Mouse (Mus musculus): Measurements from ENCODE around the gene Cdk8. TPM values are rescaled to one million over a fixed set of nuclear protein-coding genes. Genes with fewer than 3 reads are reported as not detected.

Gene Cdk8
- total RNA-seq, 2 experiments from 2014 or later: 48.6 to 62.1 TPM

DNA sequence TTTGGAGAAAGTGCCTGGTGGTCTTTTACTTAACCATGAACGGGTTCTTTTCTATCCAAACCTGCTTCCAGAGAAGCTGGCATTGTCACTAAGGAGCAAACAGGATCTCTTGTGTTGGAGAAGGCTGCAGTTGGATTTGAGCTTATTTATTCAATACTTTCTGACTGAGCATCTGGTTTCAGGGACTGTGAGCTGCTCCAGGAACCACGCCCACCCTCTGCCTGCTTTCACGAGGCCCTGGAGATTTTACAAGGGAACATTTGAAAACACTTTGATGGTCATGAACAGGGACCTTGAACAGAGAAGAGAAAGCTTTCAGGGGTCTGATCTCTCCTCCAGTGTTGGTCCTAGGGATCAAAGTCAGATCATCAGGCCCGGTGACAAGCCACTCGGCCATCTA, 87.0 kb downstream of the Cdk8 start:
- DNase-seq: no peak

GRCm38 (mm10) chr5:146318461-146318860, 87.4 kb downstream of the Cdk8 start:
- no peak for DNase-seq

GRCm38 (mm10) chr5:146328941-146329340, 97.9 kb downstream of the Cdk8 start:
- peak; percentile 47 for DNase-seq

DNA sequence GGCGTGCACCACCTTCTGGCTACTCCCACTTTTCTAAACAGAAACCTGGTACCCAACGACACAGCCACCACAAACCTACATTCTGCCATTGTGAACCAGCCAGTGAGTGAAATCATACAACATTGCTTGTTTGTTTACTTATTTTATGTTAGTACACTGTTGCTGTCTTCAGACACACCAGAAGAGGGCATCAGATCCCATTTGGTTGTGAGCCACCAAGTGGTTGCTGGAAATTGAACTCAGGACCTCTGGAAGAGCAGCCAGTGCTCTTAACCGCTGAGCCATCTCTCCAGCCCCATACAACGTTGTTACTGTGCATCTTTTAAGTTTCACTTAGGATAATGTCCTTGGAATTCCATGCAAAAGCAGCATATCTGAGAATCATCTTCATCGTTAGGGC, 98.5 kb downstream of the Cdk8 start:
- DNase-seq: no peak

GRCm38 (mm10) chr5:146330031-146330764, 99.2 kb downstream of the Cdk8 start:
- peak; percentile 69 for DNase-seq

- no peak for DNase-seq
Measured at GRCm38 (mm10) chr5:146330765-146331115, 99.7 kb downstream of the Cdk8 start.

DNA sequence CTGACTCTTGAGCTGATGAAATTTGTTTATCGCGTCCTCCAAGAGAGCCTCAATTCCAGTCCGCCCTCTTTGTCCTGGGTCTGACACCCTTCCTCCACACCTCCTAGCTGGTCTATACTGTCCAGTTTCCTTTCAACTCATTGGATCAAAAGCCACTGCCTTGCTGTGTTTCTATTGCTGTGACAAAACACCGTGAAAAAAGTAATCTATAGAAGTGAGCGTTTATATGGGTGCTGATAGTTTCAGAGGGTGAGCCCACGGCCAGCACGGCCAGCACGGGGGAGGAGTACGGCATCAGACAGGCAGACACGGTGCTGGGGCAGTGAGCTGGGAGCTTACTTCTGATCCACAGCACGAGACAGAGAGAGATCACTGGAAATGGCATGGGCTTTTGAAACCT, 100.1 kb downstream of the Cdk8 start:
- DNase-seq: no peak

- DNase-seq: no peak
Measured at GRCm38 (mm10) chr5:146332541-146332940, 101.5 kb downstream of the Cdk8 start.

DNA sequence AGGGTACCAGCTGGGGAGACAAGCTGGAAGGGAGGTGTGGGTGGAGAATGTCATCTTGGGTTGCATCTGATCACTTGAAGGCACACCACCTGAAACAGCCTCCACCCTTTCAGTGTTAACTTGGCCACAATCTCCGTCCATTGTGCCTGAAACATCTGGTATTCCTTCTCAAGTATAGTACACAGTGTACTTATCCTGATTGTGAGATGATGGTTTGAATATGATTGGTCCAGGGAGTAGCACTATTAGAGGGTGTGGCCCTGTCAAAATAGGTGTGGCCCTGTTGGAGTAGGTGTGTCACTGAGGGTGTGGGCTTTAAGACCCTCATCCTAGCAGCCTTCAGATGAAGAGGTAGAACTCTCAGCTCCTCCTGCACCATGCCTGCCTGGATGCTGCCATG, 103.4 kb downstream of the Cdk8 start:
- DNase-seq: no peak

GRCm38 (mm10) chr5:146338064-146338463, 107.0 kb downstream of the Cdk8 start:
- no peak for DNase-seq

DNA sequence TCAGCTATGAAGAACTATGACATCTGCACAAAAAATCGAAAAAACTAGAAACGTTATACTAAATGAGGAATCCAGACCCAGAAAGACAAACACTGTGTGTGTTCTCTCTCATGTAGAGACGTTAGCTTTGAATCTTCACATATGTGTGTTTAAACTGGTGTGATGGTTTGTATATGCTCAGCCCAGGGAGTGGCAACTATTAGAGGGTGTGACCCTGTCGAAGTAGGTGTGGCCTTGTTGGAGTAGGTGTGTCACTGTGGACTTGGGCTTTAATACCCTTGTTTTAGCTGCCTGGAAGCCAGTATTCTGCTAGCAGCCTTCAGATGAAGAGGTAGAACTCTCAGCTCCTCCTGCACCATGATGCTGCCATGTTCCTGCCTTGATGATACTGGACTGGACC, 109.0 kb downstream of the Cdk8 start:
- DNase-seq: no peak

DNA sequence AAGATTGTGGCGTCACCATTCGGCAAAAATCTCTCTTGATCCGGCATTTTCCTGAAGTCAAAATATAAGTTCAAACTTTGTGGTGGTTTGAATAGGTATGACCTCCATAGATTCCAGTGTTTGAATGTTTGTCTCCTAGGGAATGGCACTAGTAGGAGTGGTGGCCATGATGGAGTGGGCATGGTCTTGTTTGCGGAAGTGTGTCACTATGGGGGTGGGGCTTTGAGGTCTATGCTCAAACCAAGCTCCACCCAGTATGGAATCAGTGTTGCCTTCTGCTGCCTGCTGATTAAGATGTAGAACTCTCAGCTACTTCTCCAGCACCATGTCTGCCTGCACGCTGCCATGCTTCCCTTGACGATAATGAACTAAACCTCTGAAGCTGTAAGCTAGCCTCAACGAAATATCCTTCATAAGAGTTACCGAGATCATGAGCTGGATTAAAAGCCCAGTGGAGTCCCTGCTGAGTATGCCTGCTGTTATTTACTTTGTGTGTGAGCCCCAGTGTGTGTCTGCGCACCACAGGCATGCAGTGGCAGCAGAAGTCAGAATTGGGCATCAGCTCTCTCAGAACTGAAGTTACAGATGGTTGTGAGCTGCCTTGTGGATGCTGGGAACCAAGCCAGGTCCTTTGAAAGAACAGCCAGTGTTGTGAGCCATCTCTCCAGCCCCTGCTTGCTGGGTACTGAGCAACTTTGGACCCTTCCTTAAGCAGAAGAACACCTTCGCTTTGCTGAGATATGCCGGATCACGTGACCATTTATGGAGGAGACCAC, 114.1 kb downstream of the Cdk8 start:
- DNase-seq: no peak

DNA sequence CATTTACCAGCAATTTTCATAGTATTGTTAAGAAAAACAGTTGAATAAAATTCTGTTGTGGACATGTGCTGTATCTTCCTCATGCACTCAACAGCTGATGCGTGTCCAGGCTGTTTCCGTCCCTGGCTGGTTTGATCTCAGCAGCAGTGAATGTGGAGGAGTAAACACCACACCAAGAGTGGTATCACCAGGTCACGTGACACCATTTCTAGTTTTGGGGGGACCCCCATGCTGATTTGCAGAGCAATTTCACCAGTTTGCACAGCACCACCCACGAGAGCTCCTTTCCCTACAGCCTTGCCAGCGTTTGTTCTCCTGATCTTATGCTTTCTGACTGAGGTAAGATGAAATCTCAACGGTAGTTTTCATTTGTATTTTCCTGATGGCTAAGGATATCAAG, 116.1 kb downstream of the Cdk8 start:
- no peak for DNase-seq

DNA sequence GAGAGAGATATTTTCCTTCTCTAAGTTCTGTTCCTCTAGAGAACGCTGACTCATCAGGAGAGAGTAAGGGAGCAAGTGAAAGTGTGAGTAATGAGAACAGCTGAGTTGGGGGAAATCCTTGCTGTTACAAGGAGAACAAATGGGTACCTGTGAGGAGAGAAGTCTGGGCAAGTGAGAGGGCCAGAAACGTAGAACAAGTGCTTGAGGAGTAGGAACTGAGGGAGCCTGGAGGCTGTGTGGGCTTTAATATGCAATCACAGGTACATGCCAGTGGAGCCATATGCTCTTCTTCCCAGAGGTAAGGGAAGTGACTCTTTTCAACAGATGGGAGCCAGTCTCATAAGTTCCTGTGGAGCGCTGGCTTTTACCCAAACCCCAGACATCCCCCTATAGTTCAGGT, 118.2 kb downstream of the Cdk8 start:
- DNase-seq: no peak

DNA sequence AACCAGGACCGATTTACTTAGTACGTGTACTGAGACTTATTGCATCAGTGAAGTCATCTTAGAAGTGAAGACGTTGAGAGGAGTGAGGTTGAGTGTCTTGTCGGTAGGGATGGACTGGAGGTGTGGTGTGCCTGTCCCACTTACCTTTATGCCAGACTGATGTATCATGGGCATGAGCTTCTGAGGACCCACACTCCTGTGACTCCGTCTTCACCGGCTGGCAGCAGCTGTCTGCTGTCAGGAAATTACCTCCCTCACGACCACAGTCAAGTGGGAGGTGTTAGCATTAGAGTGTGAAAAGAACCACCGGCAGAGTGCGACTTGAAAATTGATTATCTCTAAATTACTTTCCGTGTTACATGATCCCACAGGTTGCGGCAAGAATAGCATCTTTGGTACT, 119.8 kb downstream of the Cdk8 start:
- no peak for DNase-seq

DNA sequence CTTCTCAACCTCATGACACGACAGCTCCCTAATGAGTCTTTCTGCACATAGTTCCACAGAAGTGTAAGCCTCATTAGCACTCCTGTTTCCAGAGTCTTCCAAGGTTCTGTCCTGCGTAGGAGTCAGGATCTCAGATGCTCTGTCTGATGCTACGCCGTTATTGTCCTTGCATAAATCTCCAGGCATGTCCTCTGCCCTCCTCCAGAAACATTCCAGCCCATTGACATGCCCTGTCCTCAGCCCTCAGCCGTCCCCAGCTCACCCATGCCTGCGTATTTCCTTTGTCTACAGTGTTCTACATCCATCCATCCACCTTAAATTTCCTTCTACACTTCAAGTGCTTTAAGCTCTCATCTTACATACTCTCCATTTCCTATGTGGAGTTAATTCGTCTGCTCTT, 121.0 kb downstream of the Cdk8 start:
- DNase-seq: peak; percentile 26

Other genes with a start within 250 kb of the Cdk8 start
- 10 to 100 TPM in 1 of 2 experiments, 1 to 10 TPM in 1; 9.5 to 20.9 TPM for gene Cyp3a25, start 221.6 kb upstream of the Cdk8 start, total RNA-seq (2021)
- 1 to 10 TPM; 1.4 to 2.2 TPM for gene Cyp3a59, start 152.0 kb upstream of the Cdk8 start, total RNA-seq (2021)
- gene Gm5565, start 70.7 kb upstream of the Cdk8 start, total RNA-seq (2021): not detected
- gene Gm6309, start 60.5 kb upstream of the Cdk8 start, total RNA-seq (2021): not detected
- gene 1700001J03Rik, start 45.9 kb upstream of the Cdk8 start, total RNA-seq (2021): 1 to 10 TPM in 1 of 2 experiments, under 1 TPM in 1; 0.48 to 1.6 TPM
- 10 to 100 TPM; 48.6 to 49.4 TPM for gene Rnf6, start 9.7 kb upstream of the Cdk8 start, total RNA-seq (2021)
- gene Wasf3, start 153.8 kb downstream of the Cdk8 start, total RNA-seq (2021): 10 to 100 TPM; 13.8 to 14.0 TPM

Data from adrenal gland, postnatal 10 days (tissue).